Mouse (Mus musculus) midbrain, embryonic 14.5 days (tissue): Measurements from ENCODE around the gene Gjb2. TPM values are rescaled to one million over a fixed set of nuclear protein-coding genes. Genes with fewer than 3 reads are reported as not detected.

Source experiments
- ATAC-seq: fragments of 200-750 bp; cut with Nextera tagmentation; 2 replicates; pipeline ENCODE4 v1.8.0; 2017; ENCODE audit warnings: moderate number of reproducible peaks, moderate library complexity; ENCODE audit not compliant: low FRiP score, low TSS enrichment
- DNase-seq: peaks from one replicate; pipeline ENCODE4 v3.0.0-alpha.2; 2015
- H3K27ac ChIP-seq: fragments of 300-500 bp; sonication (generic); replicated peaks from 2 replicates; pipeline ENCODE4 v1.5.1; 2014; ENCODE audit warnings: mild to moderate bottlenecking, low read depth, low read length, moderate library complexity
- H3K27me3 ChIP-seq: fragments of 300-500 bp; sonication (generic); 2 replicates; pipeline ENCODE4 v1.6.1; 2014; ENCODE audit warnings: low read length, control low read depth, mixed read lengths; ENCODE audit not compliant: control insufficient read depth, insufficient read depth
- H3K36me3 ChIP-seq: fragments of 300-500 bp; sonication (generic); 2 replicates; pipeline ENCODE4 v1.6.1; 2014; ENCODE audit warnings: low read length, control low read depth; ENCODE audit not compliant: control insufficient read depth, insufficient read depth
- H3K4me1 ChIP-seq: fragments of 300-500 bp; sonication (generic); 2 replicates; pipeline ENCODE4 v1.6.1; 2014; ENCODE audit warnings: mild to moderate bottlenecking, antibody characterized with exemption, low read length, control low read depth; ENCODE audit not compliant: control insufficient read depth, insufficient read depth
- H3K4me2 ChIP-seq: fragments of 300-500 bp; sonication (generic); 2 replicates; pipeline ENCODE4 v1.6.1; 2014; ENCODE audit warnings: mild to moderate bottlenecking, low read length, moderate library complexity
- H3K4me3 ChIP-seq: fragments of 300-500 bp; sonication (generic); replicated peaks from 2 replicates; pipeline ENCODE4 v1.5.1; 2014; ENCODE audit warnings: low read depth, low read length
- H3K9ac ChIP-seq: fragments of 300-500 bp; sonication (generic); replicated peaks from 2 replicates; pipeline ENCODE4 v1.6.1; 2014; ENCODE audit warnings: mild to moderate bottlenecking, low read length, moderate library complexity
- H3K9me3 ChIP-seq: fragments of 300-500 bp; sonication (generic); 2 replicates; pipeline ENCODE4 v1.6.1; 2016; ENCODE audit warnings: low read length, control low read depth, mixed read lengths; ENCODE audit not compliant: control insufficient read depth
- WGBS: fragments of 180-500 bp; shearing (Covaris S2); extraction: QIAGEN DNeasy Blood & Tissue Kit; methylation state at CpG from one replicate; pipeline ENCODE4 v1.1.7; 2014; 5-methylcytosine and 5-hydroxymethylcytosine counted together
- polyA plus RNA-seq: library from polyadenylated mRNA; unstranded; fragments of >200 nt; fragmentation: Nextera tagmentation; extraction: Ambion mirVana; gene quantifications from 2 replicates; pipeline ENCODE4 v1.2.1, GENCODE M21; 2014

The Gjb2 gene
- polyA plus RNA-seq, 1 experiment from 2014 or later = 11.2 TPM

DNA sequence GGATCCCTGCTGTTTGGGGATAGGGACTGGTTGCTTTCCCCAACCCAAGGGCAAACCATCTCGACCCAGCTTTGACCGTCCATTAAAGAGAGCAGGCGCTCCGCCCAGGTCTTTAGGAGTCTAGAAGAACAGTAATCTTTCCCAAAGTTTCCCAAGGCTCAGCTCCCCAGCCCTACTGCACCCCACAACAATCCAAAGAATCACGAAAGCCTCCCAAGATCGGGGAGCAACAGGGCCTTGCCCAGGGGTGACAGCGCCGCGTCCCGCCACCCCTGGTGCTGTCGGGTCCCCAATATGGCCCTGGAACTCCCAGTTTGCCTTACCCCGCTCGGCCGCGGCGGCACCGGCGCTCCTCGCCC, 47.3 kb downstream of the Gjb2 start:
- peaks cover 41% of the 10 kb centered on the region for H3K27me3 ChIP-seq
- peak overlapping the region; percentile 76 for H3K4me2 ChIP-seq
- H3K4me3 ChIP-seq = peak overlapping the region; percentile 43
- peaks cover 7% of the 10 kb centered on the region; the same call in 1 of the 2 replicates for H3K4me1 ChIP-seq
- WGBS = 3% methylated on average over 19 of the region's 19 CpGs
- no peaks in the 10 kb centered on the region for H3K9me3 ChIP-seq
- ATAC-seq (no peak), DNase-seq (no peak)
- peak overlapping the region; percentile 36; the same call in 1 of the 2 replicates for H3K9ac ChIP-seq
- no peak overlapping the region for H3K27ac ChIP-seq
- no peaks in the 10 kb centered on the region for H3K36me3 ChIP-seq

DNA sequence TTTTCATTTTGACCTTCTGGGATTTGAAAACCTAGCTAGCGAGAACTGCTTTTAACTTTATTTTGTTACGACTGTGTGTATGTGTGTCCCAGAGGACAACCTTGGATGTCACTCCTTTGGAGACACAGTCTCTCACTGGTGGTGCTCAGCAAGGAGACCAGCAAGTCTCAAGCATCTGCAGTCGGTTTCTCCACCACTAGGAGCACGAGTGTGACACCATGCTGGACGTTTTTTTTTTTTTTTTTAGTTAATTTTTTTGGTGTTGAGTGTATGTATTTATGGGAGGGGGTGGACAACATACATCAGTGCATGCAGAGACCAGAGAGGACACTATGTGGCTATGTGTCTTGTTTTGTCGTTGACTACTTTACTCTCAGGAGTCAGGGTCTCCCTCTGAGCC, 51.8 kb downstream of the Gjb2 start:
- Histone ChIP-seq H3K9ac (no peak overlapping the region), H3K4me2 (no peak overlapping the region), H3K27me3 (peaks cover 22% of the 10 kb centered on the region), H3K27ac (no peak overlapping the region), H3K36me3 (no peaks in the 10 kb centered on the region), H3K4me1 (peaks cover 6% of the 10 kb centered on the region; the same call in 1 of the 2 replicates), H3K4me3 (no peak overlapping the region), H3K9me3 (no peaks in the 10 kb centered on the region)
- DNase-seq = no peak
- ATAC-seq = no peak
- 65% methylated on average over 6 of the region's 6 CpGs for WGBS

Other genes starting within 250 kb of the Gjb2 start
- gene Zmym2, start 218.0 kb downstream of the Gjb2 start, polyA plus RNA-seq = 61.3 and 68.7 TPM in 2 replicates
- gene Gja3, start 46.6 kb downstream of the Gjb2 start, polyA plus RNA-seq = not detected in 2 replicates
- 0.22 TPM in 1 of 2 replicates, not detected in the other for gene Gm4491, start 11.2 kb upstream of the Gjb2 start, polyA plus RNA-seq
- 0.77 and 9.8 TPM in 2 replicates for gene Gjb6, start 28.9 kb upstream of the Gjb2 start, polyA plus RNA-seq